Mouse (Mus musculus): ENCODE data around the gene Dpm2.

Dpm2 gene

GRCm38 (mm10) chr2:32546951-32547350 is 23.7 kb upstream of the Dpm2 start:
- no peak for ATAC-seq (ENCODE audit: low TSS enrichment)

- ATAC-seq (ENCODE audit: low TSS enrichment) = no peak
These were observed 23.3 kb upstream of the Dpm2 start for GRCm38 (mm10) chr2:32547380-32547779.

- ATAC-seq (ENCODE audit: low TSS enrichment) = no peak
These were observed 22.5 kb upstream of the Dpm2 start for GRCm38 (mm10) chr2:32547964-32548739.

- ATAC-seq (ENCODE audit: low TSS enrichment) = no peak
These were observed 21.5 kb upstream of the Dpm2 start for GRCm38 (mm10) chr2:32549171-32549570.

- peak; percentile 45; the same call in 1 of the 2 replicates for ATAC-seq (ENCODE audit: low TSS enrichment)
These were observed 20.9 kb upstream of the Dpm2 start for GRCm38 (mm10) chr2:32549764-32550163.

GRCm38 (mm10) chr2:32551236-32551635 is 19.4 kb upstream of the Dpm2 start:
- ATAC-seq (ENCODE audit: low TSS enrichment) = no peak

- no peak for ATAC-seq (ENCODE audit: low TSS enrichment)
These were observed 17.0 kb upstream of the Dpm2 start for GRCm38 (mm10) chr2:32553592-32554148.

GRCm38 (mm10) chr2:32555484-32555883 is 15.2 kb upstream of the Dpm2 start:
- ATAC-seq (ENCODE audit: low TSS enrichment) = no peak

GRCm38 (mm10) chr2:32556019-32556418 is 14.6 kb upstream of the Dpm2 start:
- no peak for ATAC-seq (ENCODE audit: low TSS enrichment)

GRCm38 (mm10) chr2:32559570-32559969 is 11.1 kb upstream of the Dpm2 start:
- ATAC-seq (ENCODE audit: low TSS enrichment) = peak; percentile 73

GRCm38 (mm10) chr2:32566536-32567063 is 4.1 kb upstream of the Dpm2 start:
- peak; percentile 28; the same call in 1 of the 2 replicates for ATAC-seq (ENCODE audit: low TSS enrichment)

GRCm38 (mm10) chr2:32568149-32568548 is 2.5 kb upstream of the Dpm2 start:
- ATAC-seq (ENCODE audit: low TSS enrichment) = no peak

GRCm38 (mm10) chr2:32568941-32569340 is 1.7 kb upstream of the Dpm2 start:
- no peak for ATAC-seq (ENCODE audit: low TSS enrichment)

GRCm38 (mm10) chr2:32572196-32572595 is 1.5 kb downstream of the Dpm2 start:
- ATAC-seq (ENCODE audit: low TSS enrichment) = no peak

GRCm38 (mm10) chr2:32574497-32574896 is 3.8 kb downstream of the Dpm2 start, which contains the start of gene Pip5kl1:
Gene Pip5kl1 (plus strand): TSS chr2:32574797.
- no peak for ATAC-seq (ENCODE audit: low TSS enrichment)

GRCm38 (mm10) chr2:32574901-32575585 is 4.4 kb downstream of the Dpm2 start:
- ATAC-seq (ENCODE audit: low TSS enrichment) = peak; percentile 38

- ATAC-seq (ENCODE audit: low TSS enrichment) = peak; percentile 69
These were observed 5.0 kb downstream of the Dpm2 start, which contains the start of gene 9430097D07Rik for GRCm38 (mm10) chr2:32575586-32576160. Gene 9430097D07Rik (minus strand): TSS chr2:32575684.

GRCm38 (mm10) chr2:32576532-32576931 is 5.9 kb downstream of the Dpm2 start:
- no peak for ATAC-seq (ENCODE audit: low TSS enrichment)

- ATAC-seq (ENCODE audit: low TSS enrichment) = no peak
These were observed 7.7 kb downstream of the Dpm2 start for GRCm38 (mm10) chr2:32578146-32579046.

- peak; percentile 71 for ATAC-seq (ENCODE audit: low TSS enrichment)
These were observed 10.9 kb downstream of the Dpm2 start for GRCm38 (mm10) chr2:32581450-32582095.
